Mouse (Mus musculus) kidney, adult 9 months (tissue): ENCODE data around the gene Ssh2.
"Not testable (repeated sequence)": the region's sequence is repeated elsewhere in the genome, so short reads cannot be mapped to it uniquely, and the experiment has no call there.

Experiments
- DNase-seq: peaks from one replicate; pipeline ENCODE4 v3.0.0; 2022

Gene Ssh2

DNA sequence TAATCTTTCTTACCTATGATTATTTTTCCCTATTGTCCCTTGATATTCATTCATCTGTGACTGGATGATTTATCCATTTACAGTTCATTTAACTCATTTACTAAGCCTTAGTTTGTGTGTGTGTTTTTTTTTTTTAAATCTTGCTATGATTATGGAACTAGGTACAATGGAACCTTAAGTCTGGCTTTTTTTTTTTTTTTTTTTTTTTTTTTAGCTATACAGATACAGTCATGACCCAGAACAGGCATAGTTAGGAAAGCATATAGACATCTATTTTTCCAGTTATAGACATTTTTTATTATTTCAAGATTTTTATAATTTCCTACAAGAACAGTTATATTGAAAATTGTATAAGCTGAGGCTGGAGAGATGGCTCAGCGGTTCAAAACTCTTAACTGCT is 19.2 kb downstream of the Ssh2 start:
- no peak for DNase-seq

DNA sequence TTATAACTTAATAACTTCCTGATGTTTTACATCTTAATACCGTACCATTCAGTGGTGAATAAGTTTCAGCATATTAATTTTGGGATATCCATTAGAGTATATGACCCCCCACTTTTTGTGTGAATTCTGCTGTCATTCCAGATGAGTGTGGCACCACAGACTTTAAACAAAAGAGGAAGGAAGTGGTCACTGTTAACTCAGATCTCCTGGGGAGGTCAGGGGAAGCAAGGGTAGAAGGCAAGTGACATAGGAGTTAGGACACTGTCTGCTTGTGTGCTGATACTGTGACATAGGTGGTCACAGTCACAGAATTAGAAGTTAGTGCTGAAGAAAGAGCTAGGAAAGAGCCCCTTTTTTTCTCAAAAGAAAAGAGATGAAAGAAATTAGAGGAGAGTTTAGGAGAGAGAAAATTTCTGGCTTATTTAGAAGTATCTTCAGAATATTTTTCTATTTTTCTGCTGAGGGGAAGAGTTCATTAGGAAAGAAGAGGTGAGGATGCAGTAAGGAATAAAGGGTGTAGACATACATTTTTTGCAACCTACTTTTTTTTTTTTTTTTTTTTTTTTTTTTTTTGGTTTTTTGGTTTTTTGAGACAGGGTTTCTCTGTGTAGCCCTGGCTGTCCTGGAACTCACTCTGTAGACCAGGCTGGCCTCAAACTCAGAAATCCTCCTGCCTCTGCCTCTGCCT is 23.7 kb downstream of the Ssh2 start:
- DNase-seq: no peak

DNA sequence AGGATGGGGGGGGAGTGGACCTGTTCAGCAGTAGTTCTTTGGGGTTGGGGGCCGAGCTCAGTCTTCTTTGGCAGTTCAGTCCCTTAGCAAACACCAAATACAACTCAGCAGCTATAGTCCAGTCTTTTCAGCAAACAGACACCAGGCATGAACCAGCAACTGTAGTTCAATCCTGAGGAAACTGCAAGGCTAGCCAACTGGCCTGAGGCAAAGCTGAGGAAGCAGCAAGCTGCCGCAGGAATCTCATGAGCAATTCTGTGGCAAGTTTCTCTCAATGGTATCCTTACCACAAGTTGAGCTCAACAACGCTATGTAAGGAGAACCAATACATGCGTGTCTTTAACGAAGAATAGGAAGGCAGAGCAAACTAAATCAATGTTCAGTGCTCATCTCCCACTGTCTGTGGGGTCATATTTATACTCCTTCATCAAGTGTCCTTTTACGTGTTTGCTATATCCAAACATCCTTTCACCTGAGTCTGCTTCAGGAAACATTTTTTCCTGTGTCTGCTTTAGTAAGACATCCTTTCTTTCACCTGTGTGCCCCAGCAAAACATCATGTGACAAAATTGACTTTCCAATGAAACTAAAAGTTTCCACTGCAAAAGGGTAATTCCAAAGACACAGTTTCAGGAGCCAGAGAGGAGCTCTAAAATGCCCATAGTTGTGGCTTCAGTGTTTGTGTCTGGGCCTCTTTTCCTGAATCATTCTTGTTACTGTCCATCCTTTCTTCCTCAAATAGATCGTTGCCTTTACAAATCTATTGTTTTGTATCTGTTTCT is 24.6 kb downstream of the Ssh2 start:
- DNase-seq: no peak

DNA sequence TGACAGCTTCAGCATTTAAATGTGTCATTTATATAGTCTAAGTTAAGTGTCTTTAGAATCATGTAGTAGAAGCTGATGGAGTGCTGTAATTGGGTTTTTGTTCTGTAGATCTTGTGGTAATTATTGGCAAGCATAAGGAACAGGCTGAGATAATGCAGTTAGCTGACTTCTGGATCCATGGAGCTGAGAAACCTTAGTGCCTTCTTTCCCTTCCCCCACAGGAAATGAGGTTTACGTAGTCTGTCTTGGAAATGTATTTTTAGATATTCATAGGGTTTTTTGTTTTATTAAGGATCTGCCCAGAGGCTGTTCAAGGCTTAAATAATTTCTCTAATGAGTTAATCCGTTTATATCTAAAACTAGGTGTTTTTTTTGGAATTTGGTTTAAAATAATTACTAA is 26.8 kb downstream of the Ssh2 start:
- no peak for DNase-seq

DNA sequence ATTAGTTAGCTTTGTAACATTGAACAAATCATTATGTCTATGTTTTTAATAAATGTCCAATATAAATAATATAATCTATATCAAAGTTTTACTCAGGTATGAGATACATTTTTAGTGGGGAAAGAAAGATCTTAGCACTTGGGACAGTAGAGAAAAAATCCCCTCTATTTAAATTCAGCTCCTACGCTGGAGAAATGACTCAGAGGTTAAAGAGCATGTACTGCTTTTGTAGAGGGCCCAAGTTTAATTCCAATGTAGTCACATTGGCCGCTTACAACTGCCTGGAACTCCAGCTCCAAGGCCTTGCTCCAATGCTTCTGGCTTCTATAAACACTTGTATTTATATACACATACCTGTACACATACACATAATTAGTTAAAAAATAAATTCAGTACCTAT is 36.7 kb downstream of the Ssh2 start:
- no peak for DNase-seq

DNA sequence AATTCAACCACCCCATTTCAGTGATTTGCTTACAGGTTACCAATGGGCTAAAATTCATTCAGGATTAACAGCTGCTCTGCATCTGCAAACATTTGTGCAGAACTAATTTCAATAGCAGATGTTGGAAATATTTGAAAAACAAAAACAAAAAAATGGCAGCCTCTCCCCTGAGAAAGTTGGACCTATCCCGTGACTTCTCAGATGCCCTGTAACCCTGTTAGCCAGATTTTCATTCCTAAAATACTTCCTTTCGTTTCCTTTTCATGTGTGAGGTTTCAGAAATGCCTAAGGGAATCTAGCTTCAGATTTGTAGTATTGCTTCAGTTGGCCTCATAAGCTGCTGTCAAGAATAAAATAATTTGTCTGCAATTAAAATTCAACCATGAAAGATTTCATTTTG is 43.4 kb downstream of the Ssh2 start:
- no peak for DNase-seq

DNA sequence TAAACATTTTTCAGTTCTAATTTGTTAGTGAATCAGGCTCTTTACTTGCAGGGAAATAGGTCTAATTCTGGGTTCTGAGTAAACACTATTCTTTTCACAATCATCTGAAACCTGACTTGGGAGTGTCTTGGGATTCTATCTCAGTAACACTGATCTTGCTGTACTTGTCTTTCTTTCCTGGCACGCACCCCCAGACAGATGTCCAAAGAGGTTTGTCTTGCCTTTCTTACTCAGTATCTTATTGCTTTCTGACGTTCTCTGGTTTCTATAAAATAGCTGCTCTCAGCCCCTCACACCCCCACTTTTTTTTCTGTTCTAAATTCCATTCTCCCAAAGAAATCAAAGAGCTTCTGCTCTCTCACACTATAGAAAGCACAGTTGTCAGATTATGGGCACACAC is 51.3 kb downstream of the Ssh2 start:
- no peak for DNase-seq

DNA sequence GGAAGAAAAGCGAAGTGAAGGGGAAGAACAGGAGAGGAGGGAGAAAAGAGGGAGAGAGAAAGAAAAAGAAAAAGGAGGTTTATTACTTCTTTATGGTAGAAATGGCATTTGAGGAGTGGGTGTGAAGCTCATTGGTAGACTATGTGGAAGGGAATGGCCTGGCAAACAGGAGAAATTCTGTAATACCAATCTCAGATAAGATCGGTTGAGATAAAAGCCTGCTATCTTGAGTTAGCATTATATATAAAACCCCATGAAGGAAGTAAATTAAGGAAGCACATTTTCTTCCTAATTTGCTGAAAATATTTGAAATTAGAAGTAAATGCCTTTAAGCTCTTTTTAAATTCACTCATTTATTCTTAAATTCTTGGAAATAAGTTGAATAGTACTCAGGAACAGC is 59.9 kb downstream of the Ssh2 start:
- no peak for DNase-seq

DNA sequence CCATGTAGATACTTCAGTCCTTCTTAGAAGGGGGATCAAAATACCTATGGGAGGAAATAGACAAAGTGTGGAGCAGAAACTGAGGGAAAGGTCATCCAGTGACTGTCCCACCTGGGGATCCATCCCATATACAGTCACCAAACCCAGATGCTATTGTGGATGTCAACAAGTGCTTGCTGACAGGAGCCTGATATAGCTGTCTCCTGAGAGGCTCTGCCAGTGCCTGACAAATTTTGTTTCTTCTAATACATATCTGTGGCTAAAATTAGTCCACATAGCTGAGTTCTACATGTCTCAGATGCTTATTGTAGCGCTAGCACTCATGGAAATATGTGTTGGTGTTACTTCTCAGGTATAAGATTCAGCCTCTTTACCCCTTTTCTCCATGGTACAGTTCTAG is 62.5 kb downstream of the Ssh2 start:
- DNase-seq: not testable (repeated sequence)

DNA sequence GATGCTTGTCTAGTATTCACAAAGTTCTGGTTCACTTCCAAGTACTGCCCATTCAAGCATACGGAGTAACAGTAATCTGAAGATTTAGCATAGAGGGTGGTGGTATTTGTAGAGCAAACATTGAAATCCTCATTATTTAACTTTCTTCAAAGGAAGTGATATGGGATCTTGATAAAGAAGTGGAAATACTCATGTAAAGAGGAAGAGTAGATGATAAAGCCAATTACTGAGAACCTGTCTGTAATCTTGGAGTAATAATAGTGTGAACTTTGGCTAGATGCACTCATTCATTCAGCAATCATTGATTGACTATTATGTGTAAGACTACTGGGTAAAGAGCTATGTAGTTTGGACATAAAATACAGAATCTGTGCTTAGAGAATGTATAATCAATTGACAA is 64.1 kb downstream of the Ssh2 start:
- no peak for DNase-seq

DNA sequence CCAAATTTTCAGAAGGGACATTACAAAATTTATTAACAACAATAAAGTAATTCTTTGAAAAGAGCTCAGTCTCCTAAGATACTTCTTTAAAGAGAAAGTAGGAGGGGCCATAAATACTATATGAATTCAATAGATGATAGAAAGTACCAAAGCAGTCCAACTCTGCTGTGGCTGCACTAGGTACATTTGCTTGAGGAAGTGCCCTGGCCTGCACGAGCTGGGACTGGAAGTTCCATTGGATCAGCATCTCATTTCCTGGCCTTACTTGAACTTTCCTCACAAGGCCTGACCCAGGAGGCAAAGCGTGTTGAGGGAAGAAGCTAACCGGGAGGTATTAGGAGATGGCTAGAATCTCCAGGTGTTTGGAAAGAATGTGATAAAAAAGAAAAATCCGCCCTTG is 75.4 kb downstream of the Ssh2 start:
- no peak for DNase-seq

DNA sequence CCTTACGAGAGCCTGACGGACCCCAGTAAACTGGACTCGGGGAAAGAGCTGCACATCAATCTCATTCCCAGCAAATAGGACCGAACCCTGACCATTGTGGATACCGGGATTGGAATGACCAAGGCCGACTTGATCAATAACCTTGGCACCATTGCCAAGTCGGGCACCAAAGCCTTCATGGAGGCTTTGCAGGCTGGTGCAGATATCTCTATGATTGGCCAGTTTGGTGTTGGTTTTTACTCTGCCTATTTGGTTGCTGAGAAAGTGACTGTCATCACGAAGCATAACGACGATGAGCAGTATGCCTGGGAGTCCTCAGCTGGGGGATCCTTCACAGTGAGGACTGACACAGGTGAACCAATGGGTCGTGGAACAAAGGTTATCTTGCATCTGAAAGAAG is 77.6 kb downstream of the Ssh2 start:
- not testable (repeated sequence) for DNase-seq

DNA sequence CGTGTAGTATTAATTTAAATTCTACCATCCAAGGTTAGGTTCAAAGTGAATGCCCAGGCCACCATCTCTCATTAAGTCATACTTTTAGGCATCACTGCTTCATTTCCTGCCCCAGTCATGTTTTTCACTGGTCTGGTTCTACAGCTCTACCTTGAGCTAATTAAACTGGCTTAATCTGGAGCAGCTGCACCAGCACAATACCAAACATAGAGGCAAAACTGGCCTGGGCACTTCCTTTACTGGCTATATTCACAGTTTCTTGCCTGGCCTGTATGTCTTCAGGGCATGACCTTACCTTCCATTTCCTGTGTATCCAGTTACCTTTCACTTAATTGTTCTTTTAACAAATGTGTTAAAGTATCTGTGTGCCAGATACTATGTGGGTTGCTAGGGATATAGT is 81.2 kb downstream of the Ssh2 start:
- peak; percentile 36 for DNase-seq

DNA sequence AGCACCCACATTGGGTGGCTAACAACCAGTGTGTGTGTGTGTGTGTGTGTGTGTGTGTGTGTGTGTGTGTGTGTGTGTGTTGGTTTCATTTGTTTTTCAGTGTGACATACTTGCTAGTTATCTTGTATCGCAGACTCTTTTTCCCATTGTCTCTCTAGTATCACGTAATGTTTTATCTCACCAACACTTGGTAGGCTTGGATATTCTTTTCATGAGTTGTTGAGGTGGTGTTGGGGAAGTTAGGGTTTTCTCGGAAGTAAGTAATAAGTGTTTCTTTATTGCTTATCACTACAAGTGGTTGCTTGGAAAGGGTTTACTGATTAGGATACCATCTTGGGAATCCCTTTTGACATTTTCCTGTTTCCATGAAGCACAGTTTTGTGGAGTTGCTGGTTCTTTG is 91.1 kb downstream of the Ssh2 start:
- DNase-seq: no peak

DNA sequence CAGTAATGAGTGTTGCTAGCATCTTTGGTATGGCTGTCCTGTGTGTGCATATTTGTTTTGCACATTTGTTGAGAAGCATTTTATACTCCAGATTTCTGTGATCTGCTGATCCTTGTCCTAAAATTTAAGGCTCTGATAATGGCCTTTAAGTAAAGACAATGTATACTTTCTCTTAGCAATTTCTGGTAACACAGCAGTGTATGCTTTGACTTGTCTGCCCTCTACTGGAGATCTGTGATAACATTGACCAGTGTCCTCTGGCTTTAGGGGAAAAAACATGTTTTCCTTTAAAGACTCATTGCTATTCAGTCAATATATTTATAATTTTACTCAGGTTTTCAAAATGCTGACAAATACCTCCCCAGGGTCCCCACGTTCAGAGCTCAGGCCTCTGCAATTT is 92.4 kb downstream of the Ssh2 start:
- peak; percentile 59 for DNase-seq

DNA sequence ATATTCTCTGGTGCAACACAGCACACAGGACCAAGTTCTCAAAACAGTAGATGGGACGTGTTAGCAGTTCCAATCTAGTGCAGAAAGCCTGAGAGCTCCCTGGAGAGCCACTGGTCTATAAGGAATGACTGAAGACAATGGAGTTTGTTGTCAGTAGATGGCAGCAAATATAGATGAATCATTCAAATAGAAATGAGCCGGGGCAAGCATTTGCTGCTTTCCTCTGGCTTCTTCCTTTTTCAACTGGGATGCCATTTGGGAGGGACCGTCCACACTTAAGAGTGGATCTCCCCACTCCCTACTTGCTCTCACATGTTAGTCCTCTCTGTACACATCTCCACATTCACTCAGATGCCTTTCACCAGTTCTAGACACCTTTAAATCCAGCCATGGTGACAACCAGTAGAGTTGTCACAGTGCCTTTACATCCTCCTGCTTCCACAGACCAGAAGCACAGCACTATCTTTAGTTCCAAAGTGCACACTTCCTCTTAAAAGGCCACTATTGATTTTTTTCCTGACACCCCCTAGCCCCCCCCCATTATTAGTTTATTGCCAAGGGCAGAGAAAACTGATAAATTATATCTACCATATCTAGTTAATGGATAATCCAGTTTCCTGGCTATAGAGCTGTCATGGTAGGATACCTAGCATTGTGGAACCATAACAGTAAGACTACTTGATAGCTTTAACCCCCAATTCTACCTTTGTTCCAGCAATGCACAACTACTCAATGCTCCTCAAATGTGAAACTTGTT is 101.8 kb downstream of the Ssh2 start:
- peak; percentile 58 for DNase-seq

DNA sequence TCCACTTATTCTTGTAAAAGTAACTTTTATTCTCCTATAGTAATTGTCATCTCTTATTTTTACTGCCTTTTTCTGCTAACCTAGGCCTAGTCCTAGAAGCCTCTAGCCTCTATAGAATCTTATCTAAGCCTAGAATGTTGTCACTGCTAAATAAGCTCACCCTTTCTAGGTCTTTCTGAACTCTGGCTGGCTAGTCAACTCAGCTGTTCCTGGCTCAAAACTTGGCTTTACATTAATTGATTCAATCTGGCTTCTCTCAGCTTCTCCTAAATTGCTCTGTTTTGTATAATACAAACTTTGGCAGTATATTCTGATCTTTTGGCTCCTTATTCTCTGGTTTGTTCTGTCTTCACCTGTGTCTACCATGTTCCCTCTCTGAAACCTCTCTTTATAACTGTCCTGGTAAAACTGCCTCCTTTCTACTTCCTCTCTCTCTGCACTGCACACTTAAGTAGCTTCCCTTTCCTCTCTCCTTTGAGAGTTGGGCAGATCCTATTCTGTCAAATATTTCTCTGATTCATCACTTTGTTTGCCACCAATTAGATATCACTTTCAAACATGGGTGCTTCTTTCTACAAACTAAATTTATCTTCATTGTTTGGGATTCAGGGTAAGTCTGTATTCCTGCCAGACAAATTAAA is 102.5 kb downstream of the Ssh2 start:
- DNase-seq: no peak

DNA sequence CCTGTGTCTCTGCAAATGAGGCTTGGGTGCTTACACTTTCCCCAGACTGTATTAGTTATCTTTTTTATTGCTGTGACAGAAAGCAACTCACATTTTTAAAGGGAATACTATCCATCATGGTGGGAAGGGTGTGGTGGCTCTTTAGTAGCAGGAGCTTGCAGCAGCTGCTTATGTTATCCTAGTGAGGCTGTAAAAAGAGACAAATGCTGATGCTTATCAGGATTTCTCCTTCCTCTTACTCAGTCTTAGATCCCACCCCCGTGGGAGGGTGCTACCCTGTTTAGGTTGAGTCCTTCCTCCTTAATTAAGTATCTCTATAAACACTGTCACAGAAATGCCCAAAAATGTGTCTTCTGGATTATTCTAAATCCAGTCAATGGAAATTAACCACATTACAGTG is 105.1 kb downstream of the Ssh2 start:
- DNase-seq: no peak

DNA sequence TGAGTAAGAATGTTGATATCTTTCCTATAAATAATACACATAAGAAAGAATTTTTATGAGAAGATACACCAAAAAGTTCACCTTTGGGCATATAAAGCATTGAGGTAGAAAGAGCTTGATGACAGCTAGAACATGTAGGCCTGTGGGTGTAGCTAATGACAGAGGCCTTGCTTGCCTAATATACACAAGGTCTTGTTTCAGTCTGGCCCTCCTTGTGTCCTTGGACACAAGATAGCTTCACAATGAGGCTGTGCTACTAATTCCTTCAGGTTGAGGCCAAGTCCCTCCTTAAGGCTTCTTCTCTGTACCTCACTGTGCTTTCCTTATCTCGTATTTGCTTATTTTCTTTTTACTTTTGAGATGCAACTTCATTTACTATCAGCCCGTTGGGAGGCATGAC is 114.4 kb downstream of the Ssh2 start:
- no peak for DNase-seq

DNA sequence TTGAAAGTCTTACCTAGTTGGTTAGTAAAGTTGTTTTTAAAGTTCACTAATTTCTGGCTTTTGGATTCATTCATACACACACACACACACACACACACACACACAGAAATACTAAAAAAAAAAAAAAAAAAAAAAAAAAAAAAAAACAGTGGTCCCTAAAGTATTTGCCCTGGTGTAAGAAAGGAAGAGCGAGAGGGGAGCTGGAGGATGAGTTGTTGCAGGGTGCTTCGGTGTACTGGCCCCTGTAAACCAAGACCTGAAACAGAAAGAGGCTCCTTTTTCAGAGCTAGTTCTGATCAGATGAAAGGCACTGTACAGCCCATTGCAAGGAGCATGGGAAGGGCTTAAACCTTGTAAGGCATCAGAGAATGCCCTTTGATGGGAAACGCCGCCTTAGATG is 131.2 kb downstream of the Ssh2 start:
- DNase-seq: no peak

DNA sequence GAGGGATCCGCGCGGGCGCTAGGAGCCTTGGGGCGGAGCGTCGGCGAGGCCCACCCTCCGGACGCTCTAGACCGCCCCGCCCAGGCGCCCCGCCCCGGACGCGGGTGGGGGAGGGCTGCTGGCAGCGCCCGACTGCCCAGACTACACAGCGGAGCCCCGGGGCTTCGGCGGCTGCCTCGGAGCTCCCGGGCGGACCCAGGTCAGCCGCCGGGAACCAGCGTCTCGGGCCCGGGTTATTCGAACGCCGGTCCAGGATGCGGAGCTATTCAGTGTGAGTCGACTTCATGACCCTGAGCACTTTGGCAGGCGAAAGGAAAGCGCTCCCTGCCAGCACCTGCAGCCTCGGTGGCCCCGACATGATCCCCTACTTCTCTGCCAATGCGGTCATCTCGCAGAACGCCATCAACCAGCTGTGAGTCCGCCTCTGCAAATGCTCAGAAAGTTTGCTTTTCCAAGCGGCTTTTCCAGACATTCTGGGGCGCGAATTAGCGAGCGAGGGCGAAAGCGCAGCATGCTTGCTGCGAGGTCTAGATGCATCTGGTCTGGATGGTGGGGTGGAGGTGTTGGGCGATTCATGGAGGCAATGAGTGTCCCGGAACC is 132.2 kb downstream of the Ssh2 start:
- DNase-seq: peak; percentile 89

DNA sequence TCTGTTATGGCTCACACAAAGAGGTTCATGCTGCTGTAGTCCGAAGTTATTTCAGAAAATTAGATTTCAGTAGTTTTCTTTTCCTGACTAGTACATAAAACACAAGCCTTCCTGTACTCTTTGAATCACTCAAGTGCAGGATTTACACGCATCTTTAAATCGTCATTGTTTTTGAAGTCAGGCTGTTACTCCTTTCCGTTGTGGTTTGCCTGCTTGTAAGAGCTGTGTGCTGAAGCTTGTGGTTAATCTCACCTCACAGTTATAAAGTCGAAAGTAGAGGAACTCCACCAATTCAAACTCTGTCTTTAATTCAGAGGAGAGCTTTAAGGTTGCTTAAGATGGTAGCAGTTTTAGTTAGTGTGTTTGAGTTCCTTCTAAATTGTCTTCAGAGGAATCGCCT is 132.9 kb downstream of the Ssh2 start:
- peak; percentile 15 for DNase-seq

DNA sequence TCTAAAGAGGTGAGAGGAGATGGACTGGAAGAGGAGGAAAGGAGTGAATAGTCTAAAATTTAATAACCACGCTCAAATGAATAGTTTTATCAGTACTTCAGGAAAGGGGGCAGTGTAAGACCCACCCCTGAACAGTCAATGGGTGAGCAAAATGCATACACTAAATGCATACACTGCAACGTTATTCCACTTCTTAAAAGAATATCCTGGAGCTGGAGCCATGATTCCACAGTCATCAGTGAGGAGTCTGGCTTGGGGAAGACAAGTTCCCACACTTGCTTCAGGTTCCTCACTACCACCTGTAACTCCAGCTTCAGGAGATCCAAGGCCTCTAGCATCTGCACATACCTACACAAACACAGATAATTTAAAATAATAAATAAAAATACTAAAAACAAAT is 133.6 kb downstream of the Ssh2 start:
- no peak for DNase-seq
